Mouse (Mus musculus): ENCODE measurements around the gene Esrrb. TPM values are rescaled to one million over a fixed set of nuclear protein-coding genes. Genes with fewer than 3 reads are reported as not detected.

The Esrrb gene
- polyA plus RNA-seq, 1 experiment from 2014 or later, result 3.7 TPM

GRCm38 (mm10) chr12:86394773-86395172 is 33.9 kb downstream of the Esrrb start:
- no peaks in the 10 kb centered on the region for H3K27me3 ChIP-seq (ENCODE audit: control insufficient read depth, insufficient read depth, low read length)
- WGBS, result 90% methylated on average over 12 of the region's 12 CpGs
- H3K9me3 ChIP-seq (ENCODE audit: control insufficient read depth, low read length), result no peaks in the 10 kb centered on the region
- no peak overlapping the region for H3K9ac ChIP-seq (replicated peaks; ENCODE audit: low read depth, low read length)
- no peak overlapping the region for H3K4me3 ChIP-seq (ENCODE audit: low read depth, low read length)
- H3K4me1 ChIP-seq (ENCODE audit: control insufficient read depth, insufficient read depth, low read length), result 0 out of 2 replicates have a peak, but pooled peaks cover 4% of the 10 kb centered on the region
- no peak overlapping the region for H3K27ac ChIP-seq (ENCODE audit: low read depth, low read length)
- no peaks in the 10 kb centered on the region for H3K36me3 ChIP-seq (ENCODE audit: control insufficient read depth, insufficient read depth, low read length)
- H3K4me2 ChIP-seq (ENCODE audit: low read depth, low read length), result no peak overlapping the region
- ATAC-seq (ENCODE audit: low read depth), result no peak

- Histone ChIP-seq H3K4me3 (ENCODE audit: low read depth, low read length) (no peak overlapping the region), H3K27ac (ENCODE audit: low read depth, low read length) (no peak overlapping the region), H3K36me3 (ENCODE audit: control insufficient read depth, insufficient read depth, low read length) (no peaks in the 10 kb centered on the region), H3K9me3 (ENCODE audit: control insufficient read depth, low read length) (no peaks in the 10 kb centered on the region), H3K4me1 (ENCODE audit: control insufficient read depth, insufficient read depth, low read length) (0 out of 2 replicates have a peak, but pooled peaks cover 4% of the 10 kb centered on the region), H3K27me3 (ENCODE audit: control insufficient read depth, insufficient read depth, low read length) (no peaks in the 10 kb centered on the region), H3K4me2 (ENCODE audit: low read depth, low read length) (no peak overlapping the region), H3K9ac (replicated peaks; ENCODE audit: low read depth, low read length) (no peak overlapping the region)
- ATAC-seq (ENCODE audit: low read depth), result no peak
- 65% methylated on average over 7 of the region's 7 CpGs for WGBS
These were observed 34.4 kb downstream of the Esrrb start for GRCm38 (mm10) chr12:86395326-86395725.

GRCm38 (mm10) chr12:86398762-86399161 is 37.8 kb downstream of the Esrrb start:
- no peaks in the 10 kb centered on the region; the same call in 1 of the 2 replicates for H3K27me3 ChIP-seq (ENCODE audit: control insufficient read depth, insufficient read depth, low read length)
- no peak overlapping the region for H3K4me3 ChIP-seq (ENCODE audit: low read depth, low read length)
- no peaks in the 10 kb centered on the region for H3K36me3 ChIP-seq (ENCODE audit: control insufficient read depth, insufficient read depth, low read length)
- no peak overlapping the region for H3K27ac ChIP-seq (ENCODE audit: low read depth, low read length)
- WGBS, result 26% methylated on average over 8 of the region's 8 CpGs
- H3K9ac ChIP-seq (replicated peaks; ENCODE audit: low read depth, low read length), result no peak overlapping the region
- 0 out of 2 replicates have a peak, but pooled peaks cover 4% of the 10 kb centered on the region for H3K4me1 ChIP-seq (ENCODE audit: control insufficient read depth, insufficient read depth, low read length)
- no peaks in the 10 kb centered on the region for H3K9me3 ChIP-seq (ENCODE audit: control insufficient read depth, low read length)
- no peak overlapping the region for H3K4me2 ChIP-seq (ENCODE audit: low read depth, low read length)
- ATAC-seq (ENCODE audit: low read depth), result no peak

GRCm38 (mm10) chr12:86402718-86403117 is 41.8 kb downstream of the Esrrb start:
- Histone ChIP-seq H3K36me3 (ENCODE audit: control insufficient read depth, insufficient read depth, low read length) (no peaks in the 10 kb centered on the region), H3K4me1 (ENCODE audit: control insufficient read depth, insufficient read depth, low read length) (0 out of 2 replicates have a peak, but pooled peaks cover 4% of the 10 kb centered on the region), H3K27ac (ENCODE audit: low read depth, low read length) (no peak overlapping the region), H3K9me3 (ENCODE audit: control insufficient read depth, low read length) (no peaks in the 10 kb centered on the region), H3K27me3 (ENCODE audit: control insufficient read depth, insufficient read depth, low read length) (no peaks in the 10 kb centered on the region; the same call in 1 of the 2 replicates), H3K9ac (replicated peaks; ENCODE audit: low read depth, low read length) (no peak overlapping the region), H3K4me3 (ENCODE audit: low read depth, low read length) (no peak overlapping the region), H3K4me2 (ENCODE audit: low read depth, low read length) (peak overlapping the region; percentile 27; the same call in 1 of the 2 replicates)
- peak; percentile 65; the same call in 1 of the 2 replicates for ATAC-seq (ENCODE audit: low read depth)
- WGBS, result 7% methylated on average over 21 of the region's 21 CpGs

- Histone ChIP-seq H3K4me3 (ENCODE audit: low read depth, low read length) (peak overlapping the region; percentile 44), H3K4me1 (ENCODE audit: control insufficient read depth, insufficient read depth, low read length) (peaks cover 14% of the 10 kb centered on the region), H3K9me3 (ENCODE audit: control insufficient read depth, low read length) (no peaks in the 10 kb centered on the region), H3K36me3 (ENCODE audit: control insufficient read depth, insufficient read depth, low read length) (no peaks in the 10 kb centered on the region), H3K27me3 (ENCODE audit: control insufficient read depth, insufficient read depth, low read length) (peaks cover 33% of the 10 kb centered on the region), H3K27ac (ENCODE audit: low read depth, low read length) (no peak overlapping the region), H3K4me2 (ENCODE audit: low read depth, low read length) (peak overlapping the region; percentile 79), H3K9ac (replicated peaks; ENCODE audit: low read depth, low read length) (peak overlapping the region; percentile 44; the same call in 1 of the 2 replicates)
- WGBS, result under 1% methylated on average over 37 of the region's 37 CpGs
- peak; percentile 86 for ATAC-seq (ENCODE audit: low read depth)
These were observed 60.6 kb downstream of the Esrrb start for GRCm38 (mm10) chr12:86421490-86421904.

- Histone ChIP-seq H3K9me3 (ENCODE audit: control insufficient read depth, low read length) (no peaks in the 10 kb centered on the region), H3K4me2 (ENCODE audit: low read depth, low read length) (peak overlapping the region; percentile 79), H3K36me3 (ENCODE audit: control insufficient read depth, insufficient read depth, low read length) (no peaks in the 10 kb centered on the region), H3K27me3 (ENCODE audit: control insufficient read depth, insufficient read depth, low read length) (peaks cover 33% of the 10 kb centered on the region), H3K27ac (ENCODE audit: low read depth, low read length) (no peak overlapping the region), H3K4me1 (ENCODE audit: control insufficient read depth, insufficient read depth, low read length) (peaks cover 14% of the 10 kb centered on the region), H3K4me3 (ENCODE audit: low read depth, low read length) (peak overlapping the region; percentile 44), H3K9ac (replicated peaks; ENCODE audit: low read depth, low read length) (no peak overlapping the region; the same call in 1 of the 2 replicates)
- WGBS, result 1% methylated on average over 59 of the region's 59 CpGs
- no peak for ATAC-seq (ENCODE audit: low read depth)
These were observed 61.4 kb downstream of the Esrrb start for GRCm38 (mm10) chr12:86422166-86422910.

- Histone ChIP-seq H3K27me3 (ENCODE audit: control insufficient read depth, insufficient read depth, low read length) (peaks cover 33% of the 10 kb centered on the region), H3K4me3 (ENCODE audit: low read depth, low read length) (no peak overlapping the region)
These were observed 62.2 kb downstream of the Esrrb start for GRCm38 (mm10) chr12:86423102-86423501.

GRCm38 (mm10) chr12:86427585-86427984 is 66.7 kb downstream of the Esrrb start:
- no peaks in the 10 kb centered on the region for H3K36me3 ChIP-seq (ENCODE audit: control insufficient read depth, insufficient read depth, low read length)
- no peak overlapping the region for H3K27ac ChIP-seq (ENCODE audit: low read depth, low read length)
- no peak for ATAC-seq (ENCODE audit: low read depth)
- H3K4me1 ChIP-seq (ENCODE audit: control insufficient read depth, insufficient read depth, low read length), result peaks cover 1% of the 10 kb centered on the region
- no peak overlapping the region for H3K4me2 ChIP-seq (ENCODE audit: low read depth, low read length)
- WGBS, result 70% methylated on average over 2 of the region's 2 CpGs
- H3K9ac ChIP-seq (replicated peaks; ENCODE audit: low read depth, low read length), result no peak overlapping the region
- no peak overlapping the region for H3K4me3 ChIP-seq (ENCODE audit: low read depth, low read length)
- H3K9me3 ChIP-seq (ENCODE audit: control insufficient read depth, low read length), result no peaks in the 10 kb centered on the region
- peaks cover 13% of the 10 kb centered on the region for H3K27me3 ChIP-seq (ENCODE audit: control insufficient read depth, insufficient read depth, low read length)

More at GRCm38 (mm10) chr12:86423102-86423501, 62.2 kb downstream of the Esrrb start:
- Histone ChIP-seq H3K27ac (ENCODE audit: low read depth, low read length) (no peak overlapping the region), H3K4me1 (ENCODE audit: control insufficient read depth, insufficient read depth, low read length) (peaks cover 14% of the 10 kb centered on the region), H3K9me3 (ENCODE audit: control insufficient read depth, low read length) (no peaks in the 10 kb centered on the region), H3K36me3 (ENCODE audit: control insufficient read depth, insufficient read depth, low read length) (no peaks in the 10 kb centered on the region), H3K9ac (replicated peaks; ENCODE audit: low read depth, low read length) (no peak overlapping the region), H3K4me2 (ENCODE audit: low read depth, low read length) (no peak overlapping the region)
- ATAC-seq (ENCODE audit: low read depth), result no peak
- 6% methylated on average over 13 of the region's 13 CpGs for WGBS

- no peak for ATAC-seq (ENCODE audit: low read depth)
These were observed 70.8 kb downstream of the Esrrb start for GRCm38 (mm10) chr12:86431671-86432070.

More at GRCm38 (mm10) chr12:86431671-86432070, 70.8 kb downstream of the Esrrb start:
- Histone ChIP-seq H3K27me3 (ENCODE audit: control insufficient read depth, insufficient read depth, low read length) (no peaks in the 10 kb centered on the region), H3K9ac (replicated peaks; ENCODE audit: low read depth, low read length) (no peak overlapping the region), H3K36me3 (ENCODE audit: control insufficient read depth, insufficient read depth, low read length) (no peaks in the 10 kb centered on the region), H3K4me3 (ENCODE audit: low read depth, low read length) (no peak overlapping the region), H3K9me3 (ENCODE audit: control insufficient read depth, low read length) (no peaks in the 10 kb centered on the region), H3K27ac (ENCODE audit: low read depth, low read length) (no peak overlapping the region), H3K4me2 (ENCODE audit: low read depth, low read length) (no peak overlapping the region), H3K4me1 (ENCODE audit: control insufficient read depth, insufficient read depth, low read length) (no peaks in the 10 kb centered on the region)
- 88% methylated on average over 5 of the region's 5 CpGs for WGBS

All from neural tube, embryonic 14.5 days (tissue).